Mouse (Mus musculus): ENCODE measurements around the gene Tbx10.
"Not testable (repeated sequence)": the region's sequence is repeated elsewhere in the genome, so short reads cannot be mapped to it uniquely, and the experiment has no call there.

Tbx10 gene

DNA sequence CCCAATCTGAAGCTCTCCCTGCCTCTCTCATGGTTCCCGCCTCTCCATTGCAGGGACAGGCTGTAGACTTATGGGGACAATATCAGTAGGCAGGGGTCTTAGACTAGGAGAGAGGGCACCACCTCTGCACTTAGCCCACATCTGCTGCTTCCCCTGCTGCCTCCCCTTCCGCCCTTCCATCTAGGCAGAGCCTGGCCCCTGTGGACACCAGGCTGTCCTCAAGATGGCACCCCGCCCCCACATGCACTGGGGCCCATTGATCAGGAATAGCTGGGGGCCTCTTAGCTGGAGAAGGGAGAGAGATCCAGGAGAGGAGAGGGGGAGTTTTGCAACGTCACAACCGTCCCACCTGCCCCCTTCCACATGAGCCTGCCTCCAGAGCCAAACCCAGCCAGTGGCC is at the start of gene Tbx10:
Gene Tbx10, plus strand, starts transcription at position 337 of the 400 bp plus-strand sequence.
- DNase-seq: no peak

- DNase-seq: peak; percentile 81 to 85
Observed at GRCm38 (mm10) chr19:3942986-3943735, 49.4 kb upstream of the Tbx10 start.

DNA sequence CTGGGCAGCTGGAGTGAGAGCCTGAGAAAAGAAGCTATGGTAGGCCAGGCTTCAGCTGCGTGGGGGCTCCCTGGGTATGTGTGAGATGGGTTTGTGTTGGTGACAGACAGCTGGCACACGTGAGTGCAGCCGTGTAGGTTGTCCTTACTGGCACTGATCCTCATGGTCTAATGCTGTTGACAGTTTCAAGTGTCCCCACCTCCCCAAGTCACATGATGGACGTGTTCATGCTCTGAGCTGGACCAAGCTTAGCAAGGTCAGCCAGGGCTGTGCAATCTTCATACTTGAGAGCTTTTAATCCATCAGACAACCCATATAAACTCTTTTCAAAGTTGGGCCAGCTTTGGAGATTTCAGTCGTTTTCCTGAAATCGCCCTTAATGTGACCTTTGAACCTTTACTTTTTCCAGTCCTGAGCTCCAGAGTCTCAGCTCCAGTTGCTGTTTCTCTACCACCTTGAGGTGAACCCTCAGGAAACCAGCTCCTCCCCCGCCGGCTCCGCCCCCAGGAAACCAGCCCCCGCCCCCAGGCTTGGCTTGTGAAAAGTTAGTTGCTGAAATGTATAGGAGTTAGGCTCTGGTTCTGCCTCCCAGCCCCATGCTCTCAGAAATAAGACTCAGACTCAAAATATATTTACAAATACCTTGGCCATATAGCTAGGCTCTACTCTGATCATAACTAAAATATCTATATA is 46.5 kb upstream of the Tbx10 start:
- DNase-seq: peak; percentile 51 to 66

GRCm38 (mm10) chr19:3946715-3947114 is 45.8 kb upstream of the Tbx10 start:
- DNase-seq: peak; percentile 39 to 65

DNA sequence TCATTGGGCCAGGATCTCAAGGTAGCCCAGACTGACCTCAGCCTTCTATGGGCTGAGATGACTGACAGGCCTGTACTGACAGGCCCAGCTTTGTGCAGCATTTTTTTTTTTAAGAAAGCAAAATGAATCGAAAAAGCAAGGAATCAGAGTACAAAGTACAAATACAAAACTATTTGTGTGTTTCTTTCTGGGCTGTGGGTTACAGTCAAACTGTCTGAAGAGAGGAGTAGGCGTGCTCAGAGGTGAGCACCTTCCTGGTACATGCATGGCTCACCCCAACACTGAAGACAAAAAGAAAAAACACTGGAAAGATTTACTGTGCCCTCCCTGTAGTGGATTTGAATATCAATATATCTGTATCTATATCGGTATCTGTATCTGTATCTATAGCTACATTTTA is 44.7 kb upstream of the Tbx10 start:
- DNase-seq: no peak

DNA sequence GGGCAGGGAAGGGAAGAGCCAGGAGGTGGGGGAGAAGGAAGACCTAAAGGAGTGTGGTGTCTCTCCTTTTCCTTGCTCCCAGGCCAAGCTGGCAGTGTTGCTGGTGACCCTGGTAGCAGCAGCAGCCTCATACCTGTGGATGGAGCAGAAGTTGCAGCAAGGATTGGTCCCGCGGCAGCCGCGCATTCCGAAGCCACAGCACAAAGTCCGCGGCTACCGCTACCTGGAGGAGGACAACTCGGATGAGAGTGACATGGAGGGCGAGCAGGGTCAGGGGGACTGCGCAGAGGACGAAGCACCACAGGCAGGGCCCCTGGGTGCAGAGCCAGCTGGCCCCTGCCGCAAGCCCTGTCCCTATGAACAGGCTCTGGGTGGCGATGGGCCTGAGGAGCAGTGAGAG is 44.0 kb upstream of the Tbx10 start:
- no peak for DNase-seq

- DNase-seq: no peak
Observed at GRCm38 (mm10) chr19:3950331-3950730, 42.2 kb upstream of the Tbx10 start.

DNA sequence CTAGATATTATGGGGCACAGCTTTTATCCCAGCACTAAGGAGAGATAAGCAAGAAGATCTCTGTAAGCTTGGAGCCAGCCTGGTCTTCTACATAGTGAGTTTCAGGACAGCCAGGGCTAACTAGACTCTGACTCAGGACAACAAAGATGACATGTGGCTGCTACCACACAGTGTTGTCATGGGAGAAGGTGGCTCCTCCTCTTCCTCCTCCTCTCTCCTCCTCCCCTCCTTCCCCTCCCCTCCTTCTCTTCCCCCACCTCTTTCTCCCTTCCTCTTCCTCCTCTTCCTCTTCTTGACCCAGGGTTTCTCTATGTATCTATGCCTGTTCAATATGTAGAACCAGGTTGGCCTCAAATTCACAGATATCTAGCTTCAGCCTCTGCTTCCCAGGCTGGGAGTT is 41.1 kb upstream of the Tbx10 start:
- DNase-seq: no peak

DNA sequence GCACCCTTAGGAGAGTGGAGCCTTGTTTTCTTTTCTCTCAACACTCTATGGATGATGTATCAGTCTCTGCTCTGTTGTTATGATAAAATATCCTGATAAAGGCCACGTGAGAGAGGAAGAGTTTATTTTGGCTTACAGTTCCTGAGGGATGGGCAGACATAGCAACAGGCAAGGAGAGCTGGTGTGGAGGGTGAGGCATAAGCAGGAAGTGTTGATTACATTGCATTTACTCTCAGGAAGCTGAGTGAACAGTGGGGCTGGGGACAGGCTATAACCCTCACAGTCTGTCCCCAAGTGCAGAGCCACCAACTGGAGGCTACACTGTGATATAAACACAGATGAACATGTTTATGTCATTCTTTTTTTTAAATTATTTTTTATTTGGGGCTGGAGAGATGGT is 40.5 kb upstream of the Tbx10 start:
- no peak for DNase-seq

- no peak for DNase-seq
Observed at GRCm38 (mm10) chr19:3955033-3955432, 37.5 kb upstream of the Tbx10 start.

GRCm38 (mm10) chr19:3955804-3956203 is 36.7 kb upstream of the Tbx10 start:
- no peak for DNase-seq

DNA sequence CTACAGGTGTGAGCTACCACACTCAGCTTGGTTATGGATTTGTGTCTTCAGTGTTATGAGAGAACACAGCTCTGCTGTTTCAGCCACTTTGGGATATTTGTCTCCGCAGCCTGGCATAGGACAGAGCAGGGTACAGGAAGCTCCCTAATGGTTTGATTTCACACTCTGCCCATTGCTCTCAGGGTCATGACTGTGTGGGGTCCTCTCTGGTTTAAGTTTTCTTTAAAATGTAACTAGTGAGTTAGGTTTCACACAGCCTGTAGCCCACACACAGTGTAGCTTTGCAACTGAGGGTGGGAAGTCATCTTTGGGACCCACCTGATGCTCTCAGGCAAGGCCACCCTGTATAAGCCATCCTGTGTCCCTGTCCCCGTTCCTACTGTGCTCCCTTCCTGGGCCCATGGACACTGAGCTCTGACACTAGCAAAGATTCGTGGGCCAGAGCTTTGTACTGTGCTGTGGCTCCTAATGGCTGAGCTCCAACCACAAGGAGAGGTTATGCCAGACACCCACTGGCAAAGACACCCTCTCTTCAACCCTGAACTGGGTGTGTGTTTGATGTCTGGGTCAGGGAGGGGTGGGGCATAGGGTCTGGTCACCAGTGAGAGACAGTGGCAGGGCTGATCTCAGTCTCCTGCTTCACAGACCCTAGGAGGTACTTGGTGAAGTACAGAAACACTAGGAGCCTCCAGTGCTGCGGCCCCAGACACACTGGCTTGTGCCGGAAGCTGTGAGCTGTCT is 35.1 kb upstream of the Tbx10 start:
- not testable (repeated sequence) for DNase-seq

DNA sequence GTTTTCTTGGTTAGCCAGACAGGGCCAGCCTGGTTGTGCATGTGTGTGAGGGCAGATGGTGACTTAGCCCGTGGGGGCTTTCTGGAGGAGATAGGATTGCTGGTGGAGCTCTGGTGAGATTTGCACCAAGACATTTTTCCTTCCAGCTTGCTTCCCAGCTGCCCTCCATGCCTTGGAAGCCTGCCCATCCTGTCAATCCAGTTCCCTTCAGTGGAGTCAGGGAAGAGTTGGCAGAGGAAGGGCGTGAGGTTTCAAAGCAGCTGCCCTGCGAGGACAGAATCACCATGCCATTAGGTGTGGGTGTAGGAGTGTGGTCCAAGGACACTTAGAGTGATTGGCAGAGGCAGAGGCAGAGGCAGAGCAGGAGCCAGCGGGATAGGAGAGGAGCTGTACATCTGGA is 34.1 kb upstream of the Tbx10 start, which contains the start of gene Aldh3b3:
Gene Aldh3b3, plus strand, starts transcription at position 176 of the 400 bp plus-strand sequence.
- no peak for DNase-seq

DNA sequence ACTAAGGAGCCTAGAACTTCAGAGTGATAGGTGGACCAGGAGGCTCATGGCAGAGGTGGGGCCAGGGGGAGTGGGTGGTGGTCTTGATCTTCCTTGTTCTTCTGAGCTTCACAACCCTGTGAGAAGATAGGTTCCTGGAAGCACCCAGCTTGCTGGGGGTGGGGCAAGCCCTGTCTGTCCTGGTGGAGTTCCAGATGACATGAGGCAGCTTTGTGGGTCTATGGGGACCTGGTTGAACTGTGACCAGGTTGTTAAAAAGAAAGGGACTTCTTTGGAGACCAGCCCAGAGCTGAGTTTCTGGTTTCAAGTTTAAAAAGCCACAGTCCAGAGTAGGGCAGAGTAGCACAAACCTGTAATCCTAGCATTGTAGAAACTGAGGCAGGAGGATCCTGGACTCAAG is 33.5 kb upstream of the Tbx10 start:
- no peak for DNase-seq

DNA sequence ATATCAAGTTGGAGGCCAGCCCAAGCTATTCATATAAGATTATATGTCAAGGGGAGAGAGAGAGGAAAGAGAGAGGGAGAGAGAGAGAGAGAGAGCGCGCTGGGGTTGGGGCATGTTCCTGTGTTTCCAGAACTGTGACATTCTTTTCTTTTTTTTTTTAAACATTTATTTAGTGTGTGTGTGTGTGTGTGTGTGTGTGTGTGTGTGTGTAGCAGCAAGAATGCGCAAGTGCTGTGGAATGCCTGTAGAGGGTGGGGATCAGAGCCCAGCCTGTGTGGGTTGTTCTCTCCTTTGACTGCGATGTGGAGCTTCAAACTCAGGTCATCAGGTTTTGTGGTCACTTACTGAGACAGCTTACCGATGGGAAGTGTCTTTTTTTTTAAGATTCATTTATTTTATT is 32.3 kb upstream of the Tbx10 start:
- DNase-seq: no peak

DNA sequence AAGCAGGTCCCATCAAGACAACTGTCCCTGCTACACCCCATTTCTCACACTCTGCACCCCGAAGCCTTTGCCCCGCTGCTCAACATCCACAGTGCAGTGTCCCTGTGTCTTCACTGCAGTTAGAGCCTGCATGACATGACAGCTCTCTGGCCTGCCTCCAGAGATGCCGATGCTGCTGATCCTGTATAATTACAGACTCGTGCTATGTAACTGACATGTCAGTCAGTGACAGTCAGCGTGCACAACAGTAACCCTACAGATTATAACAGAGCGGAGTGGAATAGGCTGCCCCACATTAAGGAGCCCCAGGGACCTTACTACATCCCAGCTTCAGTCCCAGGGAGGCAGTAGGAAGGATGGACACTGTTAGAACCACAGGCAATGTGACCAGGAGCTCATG is 30.7 kb upstream of the Tbx10 start:
- DNase-seq: not testable (repeated sequence)

DNA sequence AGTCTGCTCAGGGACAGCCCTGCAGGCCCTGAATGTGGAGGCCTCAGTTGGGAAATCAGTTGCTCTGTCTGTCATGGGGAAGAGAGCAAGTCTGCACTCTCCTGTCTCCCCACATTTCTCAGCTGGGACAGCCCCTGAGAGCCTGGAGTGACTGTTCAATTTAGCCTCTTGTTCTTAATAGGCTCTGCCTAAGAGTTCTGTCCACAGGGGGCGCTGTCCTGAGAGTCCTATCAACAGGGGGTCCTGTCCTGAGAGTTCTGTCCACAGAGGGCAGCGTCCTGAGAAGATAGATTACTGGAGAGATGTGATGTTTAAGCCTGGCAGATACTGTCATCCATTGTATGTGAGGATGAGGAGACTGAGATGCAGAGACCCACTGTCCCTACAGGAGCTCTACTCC is 30.1 kb upstream of the Tbx10 start:
- DNase-seq: no peak

GRCm38 (mm10) chr19:3964030-3964429 is 28.5 kb upstream of the Tbx10 start:
- no peak for DNase-seq

DNA sequence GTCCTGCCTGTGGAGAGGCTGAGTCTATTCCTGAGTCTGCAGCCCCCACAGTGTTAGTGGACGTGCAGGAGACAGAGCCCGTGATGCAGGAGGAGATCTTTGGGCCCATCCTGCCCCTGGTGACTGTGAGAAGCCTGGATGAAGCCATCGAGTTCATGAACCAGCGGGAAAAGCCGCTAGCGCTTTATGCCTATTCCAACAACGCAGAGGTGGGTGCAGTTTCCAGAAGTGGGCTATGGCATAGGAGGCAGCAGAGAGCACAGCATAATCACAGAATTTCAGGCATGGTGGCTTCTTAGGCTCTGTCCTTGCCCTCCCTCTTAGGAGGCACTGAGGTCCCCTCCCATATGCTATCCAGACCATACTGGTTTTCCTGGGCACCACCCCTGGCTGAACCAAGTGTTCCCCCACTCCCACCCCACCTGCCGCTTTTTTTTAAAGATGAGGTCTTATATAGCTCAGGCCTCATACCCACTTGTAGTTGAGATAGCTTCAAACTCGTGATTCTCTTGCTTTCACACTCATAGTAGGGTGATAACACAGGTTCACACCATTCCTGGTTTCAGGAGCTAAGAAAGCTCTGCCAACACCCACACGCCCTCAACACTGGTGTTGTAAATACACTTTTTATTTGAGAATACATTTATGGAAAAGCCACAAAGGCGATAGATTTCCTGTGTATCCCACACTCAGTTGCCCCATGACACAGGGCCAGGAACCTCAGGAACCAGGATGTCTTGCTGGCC is 26.0 kb upstream of the Tbx10 start:
- DNase-seq: no peak

GRCm38 (mm10) chr19:3967258-3967657 is 25.3 kb upstream of the Tbx10 start:
- DNase-seq: no peak

- no peak for DNase-seq
Observed at GRCm38 (mm10) chr19:3972229-3972628, 20.3 kb upstream of the Tbx10 start, which contains the start of gene Aldh3b2. Gene Aldh3b2, plus strand, starts transcription at chr19:3972328.

DNA sequence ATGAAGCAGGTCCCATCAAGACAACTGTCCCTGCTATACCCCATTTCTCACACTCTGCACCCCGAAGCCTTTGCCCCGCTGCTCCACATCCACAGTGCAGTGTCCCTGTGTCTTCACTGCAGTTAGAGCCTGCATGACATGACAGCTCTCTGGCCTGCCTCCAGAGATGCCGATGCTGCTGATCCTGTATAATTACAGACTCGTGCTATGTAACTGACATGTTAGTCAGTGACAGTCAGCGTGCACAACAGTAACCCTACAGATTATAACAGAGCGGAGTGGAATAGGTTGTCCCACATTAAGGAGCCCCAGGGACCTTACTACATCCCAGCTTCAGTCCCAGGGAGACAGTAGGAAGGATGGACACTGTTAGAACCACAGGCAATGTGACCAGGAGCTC is 17.9 kb upstream of the Tbx10 start:
- DNase-seq: not testable (repeated sequence)

- no peak for DNase-seq
Observed at GRCm38 (mm10) chr19:3975866-3976265, 16.7 kb upstream of the Tbx10 start.
